Mouse (Mus musculus) liver, embryonic 16.5 days (tissue): Measurements from ENCODE around the gene Litaf. TPM values are rescaled to one million over a fixed set of nuclear protein-coding genes. Genes with fewer than 3 reads are reported as not detected.

ENCODE experiments used
- ATAC-seq: fragments of 200-750 bp; cut with Nextera tagmentation; 2 replicates; pipeline ENCODE4 v1.8.0; 2017; ENCODE audit warnings: low read depth, mild to moderate bottlenecking, moderate number of reproducible peaks, moderate library complexity
- H3K27ac ChIP-seq: fragments of 300-500 bp; sonication (generic); 2 replicates; pipeline ENCODE4 v1.5.1; 2014; ENCODE audit warnings: mild to moderate bottlenecking, low read length
- H3K27me3 ChIP-seq: fragments of 300-500 bp; sonication (generic); 2 replicates; pipeline ENCODE4 v1.6.1; 2014; ENCODE audit warnings: low read depth, low read length, mixed read lengths; ENCODE audit not compliant: control insufficient read depth, insufficient read depth
- H3K36me3 ChIP-seq: fragments of 300-500 bp; sonication (generic); 2 replicates; pipeline ENCODE4 v1.6.1; 2014; ENCODE audit warnings: mild to moderate bottlenecking; ENCODE audit not compliant: control insufficient read depth, insufficient read depth
- H3K4me1 ChIP-seq: fragments of 300-500 bp; sonication (generic); 2 replicates; pipeline ENCODE4 v1.6.1; 2014; ENCODE audit warnings: low read depth, low read length, mixed read lengths; ENCODE audit not compliant: control insufficient read depth
- H3K4me2 ChIP-seq: fragments of 300-500 bp; sonication (generic); 2 replicates; pipeline ENCODE4 v1.6.1; 2014; ENCODE audit warnings: low read depth, low read length, mixed read lengths
- H3K4me3 ChIP-seq: fragments of 300-500 bp; sonication (generic); 2 replicates; pipeline ENCODE4 v1.5.1; 2014; ENCODE audit warnings: low read depth, mild to moderate bottlenecking, low read length
- H3K9ac ChIP-seq: fragments of 300-500 bp; sonication (generic); 2 replicates; pipeline ENCODE4 v1.6.1; 2014; ENCODE audit warnings: low read depth, low read length
- H3K9me3 ChIP-seq: fragments of 300-500 bp; sonication (generic); replicated peaks from 2 replicates; pipeline ENCODE4 v1.6.1; 2016; ENCODE audit warnings: low read length; ENCODE audit not compliant: control insufficient read depth
- WGBS: fragments of 180-500 bp; shearing (Covaris S2); extraction: QIAGEN DNeasy Blood & Tissue Kit; methylation state at CpG from one replicate; pipeline ENCODE4 v1.1.7; 2014; ENCODE audit not compliant: insufficient replicate concordance; 5-methylcytosine and 5-hydroxymethylcytosine counted together
- polyA plus RNA-seq: library from polyadenylated mRNA; unstranded; fragments of >200 nt; fragmentation: Nextera tagmentation; extraction: Ambion mirVana; gene quantifications from 2 replicates; pipeline ENCODE4 v1.2.1, GENCODE M21; 2015

Litaf gene
- polyA plus RNA-seq, 1 experiment from 2014 or later, result 52.9 TPM

DNA sequence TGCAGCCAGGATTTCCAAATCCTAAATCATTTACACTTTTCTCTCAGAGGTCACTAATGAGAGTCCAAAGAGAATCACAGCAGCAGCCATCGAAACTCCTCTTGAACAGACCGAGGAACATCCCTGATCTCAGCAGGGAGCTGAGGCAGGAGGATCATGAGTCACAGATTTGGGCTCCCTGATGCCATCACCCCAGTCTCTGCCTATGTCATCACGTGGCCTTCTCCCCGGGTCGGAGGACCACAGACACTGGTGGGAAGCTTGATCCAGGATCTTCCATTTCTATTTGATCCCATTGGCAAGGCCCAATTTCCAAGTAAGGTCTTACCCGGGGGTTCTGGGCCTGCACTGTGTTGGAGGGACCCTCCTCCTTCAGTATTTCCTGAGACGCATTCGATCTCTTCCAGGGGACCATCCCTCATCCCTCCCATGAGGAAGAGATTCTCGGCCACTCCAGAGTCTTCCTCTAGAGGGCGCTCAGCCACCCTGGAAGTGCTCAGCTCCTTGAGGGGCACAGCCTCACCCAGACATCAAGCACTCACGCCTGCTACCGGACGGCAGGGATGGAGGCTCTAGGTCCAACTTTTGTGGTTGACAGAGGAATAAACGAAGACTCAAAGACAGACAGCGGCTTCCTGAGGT lies 30.0 kb downstream of the Litaf start:
- no peak for ATAC-seq
- Histone ChIP-seq H3K4me2 (no peak overlapping the region), H3K4me1 (no peaks in the 10 kb centered on the region), H3K9me3 (no peaks in the 10 kb centered on the region), H3K36me3 (no peaks in the 10 kb centered on the region), H3K4me3 (no peak overlapping the region), H3K27ac (no peak overlapping the region), H3K27me3 (no peaks in the 10 kb centered on the region), H3K9ac (no peak overlapping the region)
- whole genome bisulfite sequencing, result 18% methylated on average over 15 of the region's 15 CpGs

DNA sequence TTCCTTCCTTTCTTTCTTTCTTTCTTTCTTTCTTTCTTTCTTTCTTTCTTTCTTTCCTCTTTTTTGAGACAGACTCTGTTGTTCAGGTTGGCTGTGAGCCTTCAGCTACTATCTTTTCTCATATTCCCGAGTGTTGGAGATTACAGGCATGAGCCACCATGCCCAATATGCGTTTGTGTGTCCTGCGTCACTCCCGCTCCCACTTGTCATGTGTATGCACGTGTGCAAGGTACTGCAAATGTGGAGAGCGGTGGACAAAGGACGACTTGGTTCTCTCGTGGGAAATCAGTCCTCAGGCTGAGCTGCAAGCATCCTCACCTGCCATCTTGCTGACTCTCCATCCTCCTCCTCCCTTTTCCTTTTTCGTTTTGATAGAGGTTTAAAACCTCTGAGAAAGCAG lies 30.7 kb downstream of the Litaf start:
- Histone ChIP-seq H3K4me2 (no peak overlapping the region), H3K9ac (no peak overlapping the region), H3K27me3 (no peaks in the 10 kb centered on the region), H3K4me3 (no peak overlapping the region), H3K36me3 (no peaks in the 10 kb centered on the region), H3K9me3 (no peaks in the 10 kb centered on the region), H3K27ac (no peak overlapping the region), H3K4me1 (no peaks in the 10 kb centered on the region)
- WGBS, result 65% methylated on average over 9 of the region's 9 CpGs
- no peak for ATAC-seq

DNA sequence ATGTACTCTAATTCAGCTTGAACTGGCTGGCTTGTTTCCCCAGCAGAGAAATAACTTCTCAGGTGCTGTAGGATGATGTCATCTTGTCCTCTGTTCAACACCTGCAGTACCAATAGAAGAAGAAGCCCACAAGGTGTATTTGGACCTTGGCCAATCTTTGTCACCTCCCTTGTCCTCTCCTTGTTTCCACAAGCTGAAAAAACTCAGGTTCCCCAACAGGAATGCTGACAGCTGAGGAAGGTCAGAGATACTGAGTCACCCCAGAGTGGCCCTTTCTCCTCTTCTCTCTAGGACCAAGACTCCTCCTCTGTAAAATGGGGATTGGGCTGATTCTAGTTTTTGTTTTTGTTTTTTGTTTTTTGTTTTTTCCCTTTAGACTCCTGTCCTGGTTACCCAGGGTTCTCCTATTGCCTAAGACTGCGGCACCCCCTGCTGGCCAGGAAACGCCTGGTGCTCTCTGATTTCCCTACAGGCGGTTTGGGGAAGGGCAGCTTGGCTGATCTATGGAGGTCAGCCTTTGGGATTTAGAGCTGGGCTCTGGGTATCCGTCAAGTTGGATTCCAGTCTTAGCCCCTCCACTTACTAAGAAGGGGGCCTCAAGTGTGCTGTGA lies 31.7 kb downstream of the Litaf start:
- H3K4me2 ChIP-seq, result no peak overlapping the region
- 2% methylated on average over 4 of the region's 4 CpGs for WGBS
- no peaks in the 10 kb centered on the region for H3K4me1 ChIP-seq
- H3K9ac ChIP-seq, result no peak overlapping the region
- no peak overlapping the region for H3K27ac ChIP-seq
- ATAC-seq, result peak; percentile 39; the same call in 1 of the 2 replicates
- H3K36me3 ChIP-seq, result no peaks in the 10 kb centered on the region
- H3K9me3 ChIP-seq, result no peaks in the 10 kb centered on the region
- H3K27me3 ChIP-seq, result no peaks in the 10 kb centered on the region
- no peak overlapping the region for H3K4me3 ChIP-seq

DNA sequence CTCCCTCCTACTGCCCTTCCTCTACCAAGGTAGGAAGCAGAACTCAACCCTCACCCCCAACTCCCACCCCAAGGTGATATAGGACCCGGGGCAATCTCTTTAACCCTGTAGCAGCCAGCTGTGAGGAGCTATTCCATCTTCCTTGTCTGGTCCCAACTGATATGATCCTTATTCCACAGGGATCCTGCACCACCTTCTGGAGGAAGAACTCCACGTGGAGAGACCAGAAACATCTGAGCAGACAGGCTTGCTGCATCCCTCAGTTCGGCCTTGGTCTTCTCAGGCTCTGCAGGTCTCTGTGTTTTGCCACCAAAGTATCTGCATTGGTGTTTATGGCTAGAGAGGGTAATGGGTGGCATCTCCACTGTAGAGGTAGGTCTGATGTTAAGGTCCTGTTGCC lies 34.6 kb downstream of the Litaf start:
- H3K36me3 ChIP-seq, result no peaks in the 10 kb centered on the region
- 35% methylated on average over 3 of the region's 3 CpGs for WGBS
- H3K9me3 ChIP-seq, result no peaks in the 10 kb centered on the region
- no peak overlapping the region for H3K27ac ChIP-seq
- H3K27me3 ChIP-seq, result no peaks in the 10 kb centered on the region
- no peak overlapping the region for H3K4me3 ChIP-seq
- H3K4me2 ChIP-seq, result no peak overlapping the region
- no peaks in the 10 kb centered on the region for H3K4me1 ChIP-seq
- no peak for ATAC-seq
- H3K9ac ChIP-seq, result no peak overlapping the region

DNA sequence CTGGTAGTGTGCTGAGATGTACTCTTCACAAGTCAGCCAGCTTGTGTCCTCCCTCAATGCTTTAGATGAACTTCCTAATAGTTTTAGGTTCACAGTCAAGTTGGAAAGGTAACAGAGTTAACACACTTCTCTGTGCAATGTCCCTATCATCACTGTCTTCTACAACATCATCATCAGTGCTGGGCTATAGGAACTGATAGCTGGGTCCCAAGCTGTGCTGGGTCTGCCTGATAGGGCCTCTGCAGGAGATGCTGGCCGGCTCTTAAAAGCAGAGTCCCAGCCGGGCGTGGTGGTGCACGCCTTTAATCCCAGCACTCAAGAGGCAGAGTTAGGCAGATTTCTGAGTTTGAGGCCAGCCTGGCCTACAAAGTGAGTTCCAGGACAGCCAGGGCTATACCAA lies 35.1 kb downstream of the Litaf start:
- no peak for ATAC-seq

DNA sequence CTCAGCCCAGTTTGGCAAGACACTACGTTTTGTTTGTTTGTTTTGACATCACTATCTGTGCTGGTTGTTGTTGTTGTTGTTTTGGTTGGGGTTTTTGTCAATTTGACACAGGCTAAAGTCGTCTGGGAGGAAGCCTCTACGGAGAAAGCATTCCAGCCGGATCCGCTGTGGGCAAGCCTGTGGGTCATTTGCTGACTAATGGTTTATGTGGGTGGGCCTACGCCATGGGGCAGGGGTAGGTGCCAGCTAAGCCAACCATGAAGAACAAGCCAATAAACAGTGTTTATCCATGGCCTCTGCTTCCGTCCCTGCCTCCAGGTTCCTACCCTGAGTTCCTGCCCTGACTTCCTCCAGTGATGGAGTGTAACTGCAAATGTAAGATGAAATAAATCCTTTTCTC lies 37.8 kb downstream of the Litaf start:
- Histone ChIP-seq H3K4me1 (no peaks in the 10 kb centered on the region), H3K9me3 (no peaks in the 10 kb centered on the region), H3K4me2 (no peak overlapping the region), H3K27me3 (no peaks in the 10 kb centered on the region), H3K4me3 (no peak overlapping the region), H3K27ac (no peak overlapping the region), H3K9ac (no peak overlapping the region), H3K36me3 (no peaks in the 10 kb centered on the region)
- ATAC-seq, result no peak
- 65% methylated on average over 7 of the region's 7 CpGs for WGBS

More for the DNA sequence above, 35.1 kb downstream of the Litaf start:
- no peak overlapping the region for H3K27ac ChIP-seq
- H3K9ac ChIP-seq, result no peak overlapping the region
- H3K4me2 ChIP-seq, result no peak overlapping the region
- no peaks in the 10 kb centered on the region for H3K27me3 ChIP-seq
- 21% methylated on average over 4 of the region's 4 CpGs for WGBS
- H3K36me3 ChIP-seq, result no peaks in the 10 kb centered on the region
- H3K9me3 ChIP-seq, result no peaks in the 10 kb centered on the region
- H3K4me3 ChIP-seq, result no peak overlapping the region
- no peaks in the 10 kb centered on the region for H3K4me1 ChIP-seq

DNA sequence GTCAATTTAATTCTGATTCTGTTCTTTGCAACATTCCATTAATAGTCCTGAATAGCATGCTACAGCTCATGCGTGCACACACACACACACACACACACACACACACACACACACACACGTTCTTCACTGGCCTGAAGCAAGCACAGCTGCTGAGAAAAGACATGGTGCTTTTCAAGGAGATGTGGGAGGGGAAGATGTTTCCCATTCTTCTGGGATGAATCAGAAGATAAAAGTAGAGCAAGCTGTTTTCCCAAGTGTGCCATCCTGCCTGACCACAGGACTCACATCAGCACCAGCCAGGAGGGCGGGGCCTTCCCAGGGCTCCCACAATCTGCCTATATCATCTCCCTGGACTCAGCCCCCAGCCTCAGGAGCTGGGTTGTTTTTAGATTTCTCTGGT lies 41.1 kb downstream of the Litaf start:
- ATAC-seq, result no peak
- Histone ChIP-seq H3K9ac (no peak overlapping the region), H3K9me3 (no peaks in the 10 kb centered on the region), H3K4me1 (no peaks in the 10 kb centered on the region), H3K4me2 (no peak overlapping the region), H3K36me3 (no peaks in the 10 kb centered on the region), H3K27ac (no peak overlapping the region), H3K4me3 (no peak overlapping the region), H3K27me3 (no peaks in the 10 kb centered on the region)
- WGBS, result 80% methylated on average over 3 of the region's 3 CpGs

DNA sequence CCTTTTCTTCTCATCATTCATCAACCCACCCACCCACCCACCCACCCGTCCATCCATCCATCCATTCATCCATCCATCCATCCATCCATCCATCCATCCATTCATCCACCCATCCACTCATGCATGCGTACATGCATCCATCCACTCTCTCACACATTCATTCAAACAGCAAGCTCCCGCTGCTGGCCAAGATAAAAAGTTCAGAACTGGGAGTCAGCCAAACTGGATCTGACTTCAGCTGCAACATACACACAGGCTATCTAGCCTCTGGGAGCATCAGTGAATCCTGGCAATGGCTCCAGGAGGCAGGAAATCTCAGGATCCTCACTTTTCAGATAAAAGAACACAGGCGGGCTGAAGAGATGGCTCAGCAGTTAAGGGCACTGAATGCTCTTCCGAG lies 42.3 kb downstream of the Litaf start:
- Histone ChIP-seq H3K4me2 (no peak overlapping the region), H3K27ac (no peak overlapping the region), H3K9me3 (no peaks in the 10 kb centered on the region), H3K4me1 (no peaks in the 10 kb centered on the region), H3K4me3 (no peak overlapping the region), H3K27me3 (no peaks in the 10 kb centered on the region), H3K9ac (no peak overlapping the region), H3K36me3 (no peaks in the 10 kb centered on the region)
- 62% methylated on average over 5 of the region's 5 CpGs for WGBS
- ATAC-seq, result no peak

DNA sequence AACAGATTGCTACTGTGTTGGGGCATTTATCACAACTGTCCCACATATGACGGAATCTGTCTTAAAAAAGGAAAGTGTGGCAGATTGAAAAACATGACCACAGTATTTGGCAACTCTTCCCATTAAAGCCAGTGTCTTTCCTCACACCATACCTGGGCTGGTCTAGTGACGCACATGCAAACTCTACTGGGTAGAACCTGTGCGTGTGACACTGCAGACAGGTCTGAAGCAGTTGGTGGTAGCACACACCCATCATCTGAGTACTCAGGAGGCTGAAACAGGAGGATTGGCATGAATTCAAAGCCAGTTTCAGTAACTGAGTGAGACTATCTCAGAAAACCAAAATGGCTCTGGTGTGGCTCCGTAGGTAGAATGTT lies 43.9 kb downstream of the Litaf start:
- Histone ChIP-seq H3K9me3 (no peaks in the 10 kb centered on the region), H3K4me1 (no peaks in the 10 kb centered on the region; the same call in 1 of the 2 replicates), H3K27ac (no peak overlapping the region), H3K27me3 (no peaks in the 10 kb centered on the region), H3K4me3 (no peak overlapping the region), H3K9ac (no peak overlapping the region), H3K4me2 (no peak overlapping the region), H3K36me3 (no peaks in the 10 kb centered on the region)
- no peak for ATAC-seq
- WGBS, result 63% methylated on average over 4 of the region's 4 CpGs
